Mouse (Mus musculus) adrenal gland, postnatal 14 days (tissue): Measurements from ENCODE around the gene Trmo. TPM values are rescaled to one million over a fixed set of nuclear protein-coding genes. Genes with fewer than 3 reads are reported as not detected.

Experiments used
- DNase-seq: peaks from one replicate; pipeline ENCODE4 v3.0.0; 2021; ENCODE audit warnings: mixed read lengths
- total RNA-seq: library from RNA; stranded (reverse); gene quantifications from 2 replicates; pipeline ENCODE4 v1.2.3, GENCODE M21; 2021

The Trmo gene
- total RNA-seq, 1 experiment from 2014 or later = 6.5 TPM

- peak; percentile 78 for DNase-seq
Observed at GRCm38 (mm10) chr4:46370406-46370805, 18.8 kb downstream of the Trmo start.

DNA sequence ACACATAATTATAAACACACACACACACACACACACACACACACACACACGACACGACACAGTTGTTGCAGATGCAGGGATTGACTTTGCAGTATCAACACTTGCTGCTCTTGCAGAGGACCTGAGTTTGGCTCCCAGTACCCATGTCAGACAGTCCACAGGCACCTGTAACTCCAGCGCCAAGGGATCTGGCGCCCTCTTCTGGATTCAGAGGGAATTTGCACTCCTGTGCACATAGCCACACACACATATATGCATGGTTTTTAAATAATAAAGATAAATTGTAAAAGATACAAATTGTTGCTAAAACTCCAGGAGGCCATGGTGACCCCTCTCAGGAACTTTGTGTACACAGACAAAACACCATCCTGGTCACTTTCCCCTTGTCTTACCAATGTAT lies 20.2 kb downstream of the Trmo start:
- no peak for DNase-seq

GRCm38 (mm10) chr4:46367487-46367959 lies 21.7 kb downstream of the Trmo start:
- no peak for DNase-seq

- no peak for DNase-seq
Observed at GRCm38 (mm10) chr4:46364360-46364759, 24.9 kb downstream of the Trmo start.

- DNase-seq = no peak
Observed at GRCm38 (mm10) chr4:46361258-46361657, 28.0 kb downstream of the Trmo start.

DNA sequence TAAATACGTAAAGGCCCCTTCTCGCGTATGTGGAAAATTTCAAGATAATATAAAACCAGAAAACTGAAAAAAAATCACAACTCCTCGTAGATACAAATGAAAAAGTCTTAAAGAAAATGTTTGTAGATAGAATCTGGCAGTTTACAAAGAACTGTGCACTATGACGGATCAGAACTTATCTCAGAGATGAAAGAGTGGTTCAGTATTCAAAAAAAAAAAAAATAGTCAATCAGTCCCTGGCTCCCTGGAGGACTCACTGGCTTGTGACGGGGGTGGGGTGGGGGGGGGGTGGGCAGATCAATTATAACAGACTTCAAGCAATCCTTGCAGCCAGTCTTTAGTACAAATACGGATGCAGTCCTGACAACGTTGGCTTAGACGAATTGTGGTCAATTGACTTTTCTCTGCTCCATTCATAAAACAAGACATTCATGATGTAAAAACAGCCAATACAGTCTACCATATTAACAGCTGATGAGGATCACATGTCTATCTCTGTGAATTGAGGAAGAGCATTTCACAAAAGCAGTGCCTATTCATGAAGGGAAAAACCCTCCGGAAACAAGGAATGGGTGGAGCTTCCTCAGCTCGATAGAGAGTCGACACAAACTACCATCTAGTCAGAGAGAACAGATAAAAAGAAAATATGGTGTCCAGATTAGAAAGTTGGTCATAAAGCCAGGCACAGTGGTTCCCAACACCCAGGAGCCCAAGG lies 29.5 kb downstream of the Trmo start:
- no peak for DNase-seq

DNA sequence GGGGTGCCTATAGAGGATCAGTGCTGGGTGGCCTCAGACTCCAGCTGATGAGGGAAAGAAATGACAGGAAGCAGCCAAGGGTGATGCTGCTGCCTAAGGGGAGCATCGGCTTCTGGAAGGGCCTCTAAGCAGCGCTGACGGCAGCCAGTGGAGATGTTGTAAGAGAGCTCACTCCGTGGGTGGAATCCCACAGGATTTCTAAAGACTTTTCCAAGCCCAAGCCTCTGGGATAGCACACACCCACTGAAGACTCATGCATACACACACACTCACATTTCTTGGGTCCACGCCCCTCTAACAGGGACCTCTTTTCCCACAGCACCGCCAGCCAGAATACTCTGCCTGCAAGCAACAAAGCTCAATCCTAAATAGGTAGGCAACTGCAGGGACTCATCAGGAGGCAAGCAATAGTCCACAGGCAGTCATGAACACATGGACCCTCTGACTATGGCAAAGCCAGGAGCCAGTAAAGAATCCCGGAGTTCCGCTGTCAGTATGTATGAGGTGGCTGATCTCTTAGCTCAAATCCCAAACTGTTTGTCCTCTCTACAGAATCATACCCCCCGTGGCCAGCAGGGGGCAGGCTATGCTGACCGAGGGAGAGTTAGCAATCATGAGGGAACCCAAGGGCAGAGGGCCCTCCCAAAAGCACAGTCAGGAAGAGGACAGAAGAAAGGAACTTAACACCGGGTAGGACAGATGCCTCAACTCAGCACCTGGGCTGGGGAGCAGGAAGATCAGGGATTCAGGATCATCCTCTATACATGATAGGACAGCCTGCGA lies 32.7 kb downstream of the Trmo start:
- peak; percentile 88 for DNase-seq

- no peak for DNase-seq
Observed at GRCm38 (mm10) chr4:46353045-46353444, 36.2 kb downstream of the Trmo start.

DNA sequence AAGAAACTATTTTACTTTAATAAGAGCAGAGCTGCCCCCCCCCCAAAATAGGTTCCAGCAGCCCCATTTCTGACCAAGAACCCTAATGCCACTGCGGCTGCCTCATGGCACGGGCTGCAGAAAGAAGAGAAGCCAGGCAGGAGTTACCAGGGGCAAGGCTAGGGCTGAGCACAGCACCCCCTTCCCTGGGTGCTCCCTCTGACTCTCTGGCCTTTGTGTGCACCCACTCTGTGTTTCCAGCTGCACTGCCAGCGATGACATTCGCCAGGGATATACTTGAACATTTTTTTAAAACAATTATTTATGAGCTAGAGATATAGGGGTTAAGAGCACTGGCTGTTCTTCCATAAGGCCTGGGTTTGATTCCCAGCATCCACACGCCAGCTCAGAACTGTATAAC lies 39.7 kb downstream of the Trmo start:
- no peak for DNase-seq

GRCm38 (mm10) chr4:46348897-46349296 lies 40.3 kb downstream of the Trmo start:
- DNase-seq = no peak

GRCm38 (mm10) chr4:46347580-46348515 lies 41.4 kb downstream of the Trmo start:
- no peak for DNase-seq

- no peak for DNase-seq
Observed at GRCm38 (mm10) chr4:46347141-46347540, 42.1 kb downstream of the Trmo start.

- DNase-seq = no peak
Observed at GRCm38 (mm10) chr4:46346221-46346620, 43.0 kb downstream of the Trmo start.

DNA sequence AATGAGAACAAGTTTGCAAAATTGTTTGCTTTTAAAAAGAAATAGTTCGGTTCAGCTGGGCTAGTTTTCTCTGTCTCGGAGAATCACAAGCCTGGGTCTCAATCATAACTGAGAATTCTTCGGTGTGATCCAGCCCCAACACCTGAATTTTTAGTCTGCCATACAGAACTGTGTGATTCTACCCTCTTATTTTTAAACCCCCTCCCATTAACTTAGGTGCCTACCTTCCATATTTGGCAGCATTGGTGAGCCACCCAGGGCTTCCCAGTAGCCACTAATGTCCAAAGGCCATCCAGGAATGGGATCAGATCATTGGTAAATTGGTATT lies 43.5 kb downstream of the Trmo start:
- DNase-seq = no peak

- no peak for DNase-seq
Observed at GRCm38 (mm10) chr4:46345056-46345772, 44.0 kb downstream of the Trmo start.

- peak; percentile 41 for DNase-seq
Observed at GRCm38 (mm10) chr4:46344288-46344687, 44.9 kb downstream of the Trmo start.

DNA sequence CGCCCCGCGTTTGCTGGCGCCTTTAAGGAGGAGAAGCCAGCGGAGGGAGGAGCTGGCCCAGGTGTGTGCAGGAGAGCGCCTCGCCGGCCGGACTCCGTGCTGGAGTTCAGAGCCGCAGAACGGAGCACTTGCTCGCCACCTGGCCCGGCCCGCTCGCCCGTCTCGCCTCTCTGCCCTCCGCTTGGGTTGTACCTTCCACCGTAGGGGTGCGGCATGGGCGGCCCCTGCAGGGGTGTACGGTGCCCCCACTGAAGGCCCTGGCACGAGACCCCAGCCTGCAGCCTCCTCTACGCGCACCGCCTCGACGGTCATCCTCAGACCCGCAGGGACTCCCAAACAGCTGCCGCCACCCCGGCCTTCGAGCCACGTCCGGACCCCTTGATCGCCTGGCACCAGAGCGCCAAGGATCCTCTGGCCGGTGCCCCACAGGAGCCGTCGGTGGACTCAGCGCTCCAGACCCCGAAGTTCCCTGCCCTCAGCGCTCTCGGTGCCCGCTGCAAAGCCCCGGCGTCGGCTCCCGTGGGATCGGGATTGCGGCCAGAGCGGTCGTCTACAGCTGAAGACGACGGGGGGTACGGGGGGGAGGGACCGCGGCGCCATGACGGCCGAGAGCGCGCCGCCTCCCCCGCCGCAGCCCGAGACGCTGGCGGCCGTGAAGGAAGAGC lies 45.5 kb downstream of the Trmo start, which contains the start of gene Foxe1:
Gene Foxe1, plus strand, starts transcription at position 14 of the 665 bp plus-strand sequence.
- DNase-seq = peak; percentile 10

GRCm38 (mm10) chr4:46342711-46343286 lies 46.4 kb downstream of the Trmo start:
- DNase-seq = no peak

DNA sequence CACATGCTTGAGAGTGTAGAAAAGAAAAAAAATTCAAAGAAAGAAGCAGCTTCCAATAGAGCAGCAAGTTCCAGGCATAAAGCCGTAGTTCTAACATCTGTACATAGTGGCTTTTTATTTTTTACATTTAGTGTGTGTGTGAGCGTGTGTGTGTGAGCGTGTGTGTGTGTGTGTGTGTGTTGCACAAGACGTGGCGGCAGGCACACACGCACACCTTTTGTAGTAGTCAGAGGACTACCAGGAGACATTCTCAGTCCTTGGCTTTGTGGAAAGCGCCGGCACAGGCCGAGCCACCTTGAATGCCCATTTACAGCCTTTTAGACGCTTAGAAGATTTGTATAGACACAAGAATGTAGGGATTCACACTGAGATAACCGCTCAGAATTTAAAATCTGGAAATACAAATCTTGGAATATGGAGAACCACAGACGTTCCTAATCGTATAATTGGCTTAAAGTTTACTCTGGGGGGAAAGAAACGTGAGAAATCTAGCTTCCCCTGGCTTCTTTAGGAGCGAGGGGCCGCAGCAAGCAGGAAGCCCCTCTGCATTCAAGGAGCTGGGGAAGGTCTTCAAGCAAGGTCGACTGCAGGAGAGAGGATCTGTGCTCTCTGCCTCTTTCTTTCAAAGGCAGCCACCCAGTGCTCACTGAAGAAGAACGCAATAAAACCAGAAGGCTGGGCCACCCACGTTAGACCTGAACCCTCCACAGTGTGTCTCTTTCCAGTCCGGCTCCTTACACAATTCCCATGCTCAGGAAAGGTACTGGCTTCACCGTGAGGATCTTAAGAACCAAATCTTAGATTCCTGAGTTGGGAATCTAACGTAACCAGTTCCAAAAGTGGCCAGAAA lies 47.2 kb downstream of the Trmo start:
- no peak for DNase-seq

GRCm38 (mm10) chr4:46339584-46339983 lies 49.7 kb downstream of the Trmo start:
- peak; percentile 28 for DNase-seq
